ENCODE assay signal across 24 mouse cellular contexts in genomic region chr5:90394322-90394721, GRCm38 (mm10). TPM values are rescaled to one million over a fixed set of nuclear protein-coding genes. Genes with fewer than 3 reads are reported as not detected.
DNase-seq lines count a peak whose midpoint lies in the region; ATAC-seq and TF ChIP-seq lines count a peak whose summit lies in the region.
"Had no signal": no experiment of that assay in that cellular context is flagged by ENCODE, and none has a peak within 500 bp of the region (broad histone marks: within the 10 kb centered on the region; RNA-seq: fewer than 3 reads in every experiment).

No protein-coding gene starts in this region.

- no peak for TF ChIP-seq CTCF in lung, embryonic 14.5 days (IDR thresholded peaks at IDR 0.05; ENCODE audit: low read depth)
- no peak for TF ChIP-seq CTCF in lung, postnatal 0 days (IDR thresholded peaks at IDR 0.05)
- peak in 2 of 3 experiments; percentile 12 to 31; a peak in 2 of 6 replicates for TF ChIP-seq CTCF in MEL (IDR thresholded peaks at IDR 0.05 in 2 of 3, conservative IDR thresholded peaks at IDR 0.05 in 1 of 3; ENCODE audit: control insufficient read depth in 1 of 3, insufficient read depth in 1 of 3, low read depth in 2 of 3, low read length in 3 of 3, poor library complexity in 1 of 3, severe bottlenecking in 1 of 3)
- no peak; the same call in 1 of the 2 replicates for TF ChIP-seq CTCF in intestine, postnatal 0 days (IDR thresholded peaks at IDR 0.05; ENCODE audit: low read depth)

- no peak overlapping the region for H3K4me3 ChIP-seq in lung, embryonic 14.5 days (ENCODE audit: low read depth, low read length)
- no peak overlapping the region for H3K4me3 ChIP-seq in lung, postnatal 0 days (ENCODE audit: low read depth, low read length)
- no peak overlapping the region for H3K4me3 ChIP-seq in MEL (ENCODE audit: control insufficient read depth in 1 of 2, insufficient read depth in 1 of 2, low read depth in 2 of 2, low read length in 2 of 2)
- H3K4me3 ChIP-seq in intestine, postnatal 0 days (ENCODE audit: low read depth, low read length) = no peak overlapping the region
- H3K4me3 ChIP-seq: embryonic facial prominence, embryonic 10.5 days; forebrain, embryonic 10.5 days; gastrocnemius, adult 2 months; heart, embryonic 10.5 days; hindbrain, embryonic 12.5 days had no signal

- ATAC-seq in lung, embryonic 14.5 days (ENCODE audit: insufficient read depth) = no peak
- ATAC-seq in lung, postnatal 0 days = no peak
- ATAC-seq in megakaryocyte-erythroid progenitor cell, adult 5-6 weeks (replicated peaks; ENCODE audit: low FRiP score, low TSS enrichment, poor library complexity, severe bottlenecking) = peak; percentile 82
- no peak for ATAC-seq in intestine, postnatal 0 days
- no peak for ATAC-seq in megakaryocyte, adult 5-6 weeks (ENCODE audit: poor library complexity, severe bottlenecking)
- ATAC-seq: forebrain, embryonic 14.5 days; hindbrain, embryonic 16.5 days; inflammation-experienced regulatory T-cells, adult 6 months had no signal

- no peak overlapping the region for H3K4me2 ChIP-seq in lung, embryonic 14.5 days
- H3K4me2 ChIP-seq in lung, postnatal 0 days (replicated peaks; ENCODE audit: low read depth, low read length) = no peak overlapping the region
- no peak overlapping the region for H3K4me2 ChIP-seq in intestine, postnatal 0 days (replicated peaks; ENCODE audit: low read depth)
- H3K4me2 ChIP-seq: hindbrain, embryonic 12.5 days had no signal

- no peak for TF ChIP-seq POLR2A in MEL (IDR thresholded peaks at IDR 0.05; ENCODE audit: control insufficient read depth in 1 of 2, insufficient read depth in 1 of 2, low read depth in 1 of 2, low read length in 2 of 2, poor library complexity in 1 of 2)

- H3K27me3 ChIP-seq in lung, embryonic 14.5 days (ENCODE audit: insufficient read depth, low read length) = no peaks in the 10 kb centered on the region
- no peaks in the 10 kb centered on the region for H3K27me3 ChIP-seq in lung, postnatal 0 days (replicated peaks; ENCODE audit: insufficient read depth, low read length)
- H3K27me3 ChIP-seq in MEL (ENCODE audit: control insufficient read depth in 1 of 2, insufficient read depth in 2 of 2, low read length in 2 of 2) = peaks cover 0 to 1% of the 10 kb centered on the region in 2 experiments; a peak in 2 of 4 replicates
- no peaks in the 10 kb centered on the region for H3K27me3 ChIP-seq in intestine, postnatal 0 days (replicated peaks; ENCODE audit: control insufficient read depth, insufficient read depth, low read length)
- H3K27me3 ChIP-seq: hindbrain, embryonic 12.5 days had no signal

- peak; percentile 4 for TF ChIP-seq RAD21 in MEL (IDR thresholded peaks at IDR 0.05; ENCODE audit: low read depth, low read length)

- no peak overlapping the region for H3K27ac ChIP-seq in lung, embryonic 14.5 days (ENCODE audit: low read depth)
- no peak overlapping the region for H3K27ac ChIP-seq in lung, postnatal 0 days (ENCODE audit: low read length)
- no peak overlapping the region for H3K27ac ChIP-seq in MEL (ENCODE audit: control insufficient read depth, low read depth, low read length)
- H3K27ac ChIP-seq in intestine, postnatal 0 days (ENCODE audit: low read depth, low read length) = no peak overlapping the region
- H3K27ac ChIP-seq: embryonic facial prominence, embryonic 10.5 days; forebrain, embryonic 10.5 days; gastrocnemius, adult 2 months; heart, embryonic 10.5 days; hindbrain, embryonic 12.5 days had no signal

- H3K9me3 ChIP-seq in lung, embryonic 14.5 days (ENCODE audit: low read depth, low read length) = no peaks in the 10 kb centered on the region
- no peaks in the 10 kb centered on the region for H3K9me3 ChIP-seq in lung, postnatal 0 days (ENCODE audit: low read length)
- no peaks in the 10 kb centered on the region for H3K9me3 ChIP-seq in MEL (replicated peaks; ENCODE audit: insufficient read depth, low read length)
- H3K9me3 ChIP-seq in intestine, postnatal 0 days (ENCODE audit: control insufficient read depth) = no peaks in the 10 kb centered on the region
- H3K9me3 ChIP-seq: embryonic facial prominence, embryonic 10.5 days; forebrain, embryonic 10.5 days; heart, embryonic 10.5 days; hindbrain, embryonic 12.5 days had no signal

- no peaks in the 10 kb centered on the region for H3K79me2 ChIP-seq in MEL (ENCODE audit: control insufficient read depth, insufficient read depth, low read length, poor library complexity)

- H3K36me3 ChIP-seq in lung, embryonic 14.5 days (ENCODE audit: insufficient read depth) = no peaks in the 10 kb centered on the region
- no peaks in the 10 kb centered on the region for H3K36me3 ChIP-seq in lung, postnatal 0 days (ENCODE audit: insufficient read depth, low read length)
- H3K36me3 ChIP-seq in MEL (ENCODE audit: control insufficient read depth in 1 of 2, insufficient read depth in 2 of 2, low read length in 2 of 2) = no peaks in the 10 kb centered on the region
- H3K36me3 ChIP-seq in intestine, postnatal 0 days (ENCODE audit: control insufficient read depth, insufficient read depth) = no peaks in the 10 kb centered on the region
- H3K36me3 ChIP-seq: embryonic facial prominence, embryonic 10.5 days; forebrain, embryonic 10.5 days; heart, embryonic 10.5 days; hindbrain, embryonic 12.5 days had no signal

- no peak for TF ChIP-seq EP300 in lung, postnatal 0 days (IDR thresholded peaks at IDR 0.05)
- TF ChIP-seq EP300 in MEL (IDR thresholded peaks at IDR 0.05; ENCODE audit: low read depth in 1 of 2, low read length in 2 of 2) = no peak

- 64% methylated on average over 4 of the region's 4 CpGs for WGBS in lung, embryonic 14.5 days
- WGBS in lung, postnatal 0 days = 66% methylated on average over 4 of the region's 4 CpGs
- 72% methylated on average over 4 of the region's 4 CpGs for WGBS in intestine, postnatal 0 days

- no peaks in the 10 kb centered on the region for H3K4me1 ChIP-seq in lung, embryonic 14.5 days (ENCODE audit: insufficient read depth)
- no peaks in the 10 kb centered on the region for H3K4me1 ChIP-seq in lung, postnatal 0 days (ENCODE audit: insufficient read depth, low read depth, low read length)
- H3K4me1 ChIP-seq in MEL (ENCODE audit: control insufficient read depth in 1 of 2, insufficient read depth in 2 of 2, low read length in 2 of 2) = no peaks in the 10 kb centered on the region
- no peaks in the 10 kb centered on the region for H3K4me1 ChIP-seq in intestine, postnatal 0 days (replicated peaks; ENCODE audit: control insufficient read depth, insufficient read depth, low read length)
- H3K4me1 ChIP-seq: embryonic facial prominence, embryonic 10.5 days; forebrain, embryonic 10.5 days; heart, embryonic 10.5 days; hindbrain, embryonic 12.5 days had no signal

- no peak overlapping the region for H3K9ac ChIP-seq in lung, embryonic 14.5 days
- no peak overlapping the region for H3K9ac ChIP-seq in lung, postnatal 0 days (replicated peaks; ENCODE audit: low read depth)
- no peak overlapping the region for H3K9ac ChIP-seq in MEL (ENCODE audit: control insufficient read depth, low read depth, low read length, poor library complexity, severe bottlenecking)
- H3K9ac ChIP-seq in intestine, postnatal 0 days (ENCODE audit: low read depth, low read length) = no peak overlapping the region
- H3K9ac ChIP-seq: hindbrain, embryonic 12.5 days had no signal

- DNase-seq in lung, embryonic 14.5 days = peak; percentile 8
- no peak for DNase-seq in lung, postnatal 0 days (ENCODE audit: low spot score)
- peak; percentile 61 for DNase-seq in 416B (ENCODE audit: low read depth)
- DNase-seq in MEL (ENCODE audit: low read depth, low spot score) = peak; percentile 10
- no peak for DNase-seq in embryo, embryonic 11 days
- DNase-seq: adrenal gland, postnatal 10 days; cerebellum, adult 11 months; cerebellum, adult 9-10 months; cerebellum, postnatal 25 days; gastrocnemius, adult 2 months; gastrocnemius, postnatal 36 days; heart, adult 11 months; heart, postnatal 10 days; heart, postnatal 4 days had no signal

TF ChIP-seq in MEL, 35 proteins besides CTCF, POLR2A, EP300 and RAD21 (continues in another document):
- TF ChIP-seq RCOR1 (IDR thresholded peaks at IDR 0.05; ENCODE audit: low read depth, low read length) (no peak), UBTF (IDR thresholded peaks at IDR 0.05; ENCODE audit: borderline replicate concordance, insufficient read depth, low read depth, low read length) (no peak), SMC3 (IDR thresholded peaks at IDR 0.05; ENCODE audit: low read depth, low read length) (no peak), TCF12 (IDR thresholded peaks at IDR 0.05; ENCODE audit: low read depth, low read length) (no peak), USF1 (IDR thresholded peaks at IDR 0.05; ENCODE audit: low read depth, low read length) (no peak), USF2 (IDR thresholded peaks at IDR 0.05; ENCODE audit: borderline replicate concordance in 1 of 2, insufficient read depth in 1 of 2, low read depth in 1 of 2, low read length in 2 of 2) (no peak), TAL1 (IDR thresholded peaks at IDR 0.05; ENCODE audit: low read length) (no peak), ELF1 (IDR thresholded peaks at IDR 0.05; ENCODE audit: low read depth, low read length) (no peak)

RNA-seq across cellular contexts. Expression of gene Gm9958, which starts 27.3 kb away (rescaled TPM):
- polyA plus RNA-seq in lung, embryonic 14.5 days (2014; fragmentation: Nextera tagmentation; extraction: Ambion mirVana) = 5.8 and 6.6 TPM in 2 replicates
- polyA plus RNA-seq in lung, postnatal 0 days (2015; fragmentation: Nextera tagmentation; extraction: Ambion mirVana) = 5.3 and 5.8 TPM in 2 replicates
- total RNA-seq in MEL (2012; rRNA removed) = 0.33 and 0.77 TPM in 2 replicates
- 1 to 10 TPM in 1 of 2 experiments, not detected in 1; 1.6 TPM for polyA plus RNA-seq in MEL (2012; ENCODE audit: insufficient read depth in 1 of 2, insufficient read length in 2 of 2, low read depth in 1 of 2, low replicate concordance in 2 of 2, missing spikeins in 1 of 2)
- 3.3 and 5.2 TPM in 2 replicates for total RNA-seq in megakaryocyte-erythroid progenitor cell, adult 5-6 weeks (2014; fragmentation: Nextera tagmentation)
- total RNA-seq in megakaryocyte-erythroid progenitor cell, adult 5-6 weeks (2017) = 1.4 and 2.4 TPM in 2 replicates
- polyA plus RNA-seq in intestine, postnatal 0 days (2015; fragmentation: Nextera tagmentation; extraction: Ambion mirVana) = 3.0 and 3.3 TPM in 2 replicates
- total RNA-seq in megakaryocyte, adult 5-6 weeks (2015) = 2.3 and 4.3 TPM in 2 replicates
- 0.89 and 1.6 TPM in 2 replicates for total RNA-seq in megakaryocyte, adult 5-6 weeks (2017)

RNA-seq across cellular contexts. Expression of gene Ankrd17, which starts 27.9 kb away (rescaled TPM):
- polyA plus RNA-seq in lung, embryonic 14.5 days (2014; fragmentation: Nextera tagmentation; extraction: Ambion mirVana) = 31.3 and 32.9 TPM in 2 replicates
- polyA plus RNA-seq in lung, postnatal 0 days (2015; fragmentation: Nextera tagmentation; extraction: Ambion mirVana) = 16.0 and 17.3 TPM in 2 replicates
- 34.6 and 37.5 TPM in 2 replicates for total RNA-seq in MEL (2012; rRNA removed)
- 10 to 100 TPM; 35.0 to 67.3 TPM for polyA plus RNA-seq in MEL (2012; ENCODE audit: insufficient read depth in 1 of 2, insufficient read length in 2 of 2, low read depth in 1 of 2, low replicate concordance in 2 of 2, missing spikeins in 1 of 2)
- total RNA-seq in megakaryocyte-erythroid progenitor cell, adult 5-6 weeks (2014; fragmentation: Nextera tagmentation) = 115 and 123 TPM in 2 replicates
- total RNA-seq in megakaryocyte-erythroid progenitor cell, adult 5-6 weeks (2017) = 115 and 119 TPM in 2 replicates
- polyA plus RNA-seq in intestine, postnatal 0 days (2015; fragmentation: Nextera tagmentation; extraction: Ambion mirVana) = 19.3 and 23.3 TPM in 2 replicates
- total RNA-seq in megakaryocyte, adult 5-6 weeks (2015) = 54.9 and 57.0 TPM in 2 replicates
- total RNA-seq in megakaryocyte, adult 5-6 weeks (2017) = 44.0 and 61.7 TPM in 2 replicates

Comparison
In these comparisons a context has a peak if more than half of its experiments do, and no peak if none do; other contexts are left out.
1. DNase-seq: peak in lung, embryonic 14.5 days (single experiment), 416B (single experiment) and MEL (single experiment); none in lung, postnatal 0 days (single experiment) and embryo, embryonic 11 days (single experiment).
2. CTCF ChIP-seq: peak in MEL (2 of 3); none in lung, embryonic 14.5 days (single experiment), lung, postnatal 0 days (single experiment) and intestine, postnatal 0 days (single experiment).